Mouse (Mus musculus): Measurements from ENCODE around the gene Itgb7.

DNA sequence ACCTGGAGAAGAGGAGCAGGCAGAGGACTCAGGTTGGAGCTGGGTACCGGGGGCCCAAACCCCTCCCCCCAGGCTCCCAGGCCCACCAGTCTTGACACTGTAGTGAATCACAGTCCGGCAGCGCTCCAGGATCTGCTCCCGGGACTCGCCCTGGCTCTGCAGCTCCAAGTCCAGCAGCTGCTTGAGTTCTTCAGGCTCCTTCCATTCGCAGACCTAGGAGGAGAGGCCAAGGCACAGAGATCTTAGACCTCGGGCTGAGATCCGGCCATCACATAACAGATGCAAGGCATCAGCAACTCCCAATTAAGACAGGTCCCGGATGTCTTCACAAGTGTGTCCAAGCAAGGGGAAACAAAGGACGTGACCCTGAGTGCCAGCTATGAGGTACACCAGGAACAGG is 43.6 kb downstream of the Itgb7 start:
- no peak for TF ChIP-seq CTCF (IDR thresholded peaks at IDR 0.05)
- peak; percentile 41; the same call in 1 of the 2 replicates for TF ChIP-seq EP300 (IDR thresholded peaks at IDR 0.05)
